Mouse (Mus musculus) adipocyte (in vitro differentiated cells): Measurements from ENCODE around the gene Camta1.

Source experiments
- DNase-seq: peaks from one replicate; pipeline ENCODE4 v3.0.0-alpha.2; 2016; ENCODE audit warnings: low spot score

Gene Camta1

DNA sequence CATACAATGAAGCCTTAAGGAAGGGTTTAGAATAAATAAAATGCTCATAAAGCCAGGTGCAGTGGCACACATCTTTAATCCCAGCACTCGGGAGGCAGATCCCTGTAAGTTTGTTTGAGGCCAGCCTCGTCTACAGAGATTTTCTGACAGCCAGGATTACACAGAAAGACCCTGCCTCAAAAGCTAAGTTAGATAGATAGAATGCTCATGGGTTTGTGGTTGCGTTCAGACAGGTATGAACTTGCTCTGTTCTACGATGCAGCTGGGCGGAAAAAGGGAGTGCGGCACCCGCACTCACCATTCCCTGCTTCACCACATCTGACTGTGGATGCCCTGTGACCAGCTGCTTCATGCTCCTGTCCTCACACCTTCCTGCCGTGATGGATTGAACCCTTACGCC, 882.2 kb downstream of the Camta1 start:
- DNase-seq, result no peak

DNA sequence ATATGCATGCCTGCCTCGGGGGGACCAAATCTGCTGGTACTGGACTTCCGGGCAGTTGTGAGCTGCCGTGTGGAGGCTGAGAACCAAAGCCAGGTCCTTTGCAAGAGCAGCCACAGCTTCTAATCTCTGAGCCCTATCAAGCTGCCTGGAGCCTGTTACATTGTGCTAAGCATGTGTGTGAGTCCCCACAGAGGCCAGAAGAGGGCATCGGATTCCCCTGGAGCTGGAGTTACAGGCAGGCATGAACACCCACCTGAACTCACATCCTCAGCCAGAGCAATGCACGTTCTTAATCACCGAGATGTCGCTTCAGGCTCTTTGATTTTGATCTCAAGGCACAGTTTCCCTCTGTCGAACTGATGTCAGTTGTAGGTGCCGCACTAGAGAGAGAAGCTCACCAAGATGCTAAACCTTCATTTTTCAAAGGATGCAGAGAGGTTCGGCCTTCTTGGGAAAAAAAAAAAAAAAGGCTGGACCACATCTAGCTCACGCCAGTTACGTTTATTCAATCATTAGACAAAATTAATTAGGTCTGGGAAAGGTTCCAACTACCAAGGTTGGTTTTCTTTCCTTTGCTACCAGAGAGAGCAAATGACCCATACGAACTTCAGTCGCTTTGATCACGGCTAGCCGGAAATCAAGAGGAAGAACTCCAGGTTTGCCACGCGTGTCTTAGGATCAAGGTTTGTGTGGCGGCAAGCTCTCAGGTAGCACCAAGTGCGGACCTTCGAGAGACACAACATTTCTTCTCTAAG, 883.3 kb downstream of the Camta1 start:
- no peak for DNase-seq

DNA sequence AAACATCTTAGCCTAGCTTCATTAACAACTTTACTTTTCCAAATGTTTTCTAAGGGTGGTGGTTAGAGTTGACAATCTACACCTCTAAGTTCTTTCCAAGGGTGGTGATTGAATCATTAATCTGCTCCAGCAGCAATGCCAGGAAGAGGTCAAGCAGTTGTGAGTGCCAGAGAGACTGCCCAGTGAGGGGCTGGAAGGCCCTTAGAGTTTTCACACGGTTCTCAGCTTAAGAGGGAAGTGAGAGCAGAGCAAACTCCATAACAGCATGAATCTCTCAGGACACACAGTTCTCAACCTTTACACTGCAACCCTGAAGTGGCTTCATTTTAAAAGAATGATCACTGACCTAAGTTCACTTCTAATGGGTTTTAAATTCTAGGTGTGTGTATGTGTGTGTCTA, 886.5 kb downstream of the Camta1 start:
- DNase-seq, result no peak

DNA sequence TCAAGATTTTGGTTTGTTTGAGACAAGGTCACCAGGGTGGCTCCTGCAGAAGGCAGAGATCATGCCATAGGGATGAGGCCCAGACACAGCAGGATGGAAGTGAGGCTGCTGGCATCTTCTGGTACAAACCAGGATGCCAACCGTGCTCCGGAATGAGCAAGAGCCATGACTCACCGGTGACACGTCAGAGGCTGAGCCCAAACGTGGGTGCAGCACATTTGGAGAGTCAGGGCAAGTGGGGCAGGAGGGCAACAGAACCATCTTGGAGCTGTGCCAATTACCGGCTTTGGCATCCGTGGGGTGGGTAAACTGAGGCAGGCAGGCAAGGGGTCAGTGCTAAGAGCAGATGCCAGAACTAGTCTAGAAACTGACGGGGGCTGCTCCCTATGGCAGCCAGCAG, 888.4 kb downstream of the Camta1 start:
- peak; percentile 38 for DNase-seq

DNA sequence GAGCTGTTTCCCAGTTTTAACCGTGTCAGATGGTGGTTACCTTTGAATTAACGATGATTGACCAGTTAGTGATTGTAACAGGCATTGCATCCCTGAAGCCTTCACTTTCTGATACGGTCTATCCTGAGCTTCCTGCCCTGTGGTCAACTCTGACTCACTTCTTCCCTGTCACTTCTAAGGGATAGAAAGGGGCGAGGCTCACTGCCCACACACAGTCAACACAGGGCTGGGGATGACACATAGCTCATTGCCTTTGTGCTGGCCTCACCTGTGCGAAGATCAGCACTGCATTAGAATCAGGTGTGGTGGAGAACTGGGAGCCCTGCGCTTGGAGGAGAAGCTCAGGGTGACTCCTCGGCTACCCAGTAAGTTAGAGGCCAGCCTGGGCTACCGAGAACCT, 892.7 kb downstream of the Camta1 start:
- DNase-seq, result no peak

DNA sequence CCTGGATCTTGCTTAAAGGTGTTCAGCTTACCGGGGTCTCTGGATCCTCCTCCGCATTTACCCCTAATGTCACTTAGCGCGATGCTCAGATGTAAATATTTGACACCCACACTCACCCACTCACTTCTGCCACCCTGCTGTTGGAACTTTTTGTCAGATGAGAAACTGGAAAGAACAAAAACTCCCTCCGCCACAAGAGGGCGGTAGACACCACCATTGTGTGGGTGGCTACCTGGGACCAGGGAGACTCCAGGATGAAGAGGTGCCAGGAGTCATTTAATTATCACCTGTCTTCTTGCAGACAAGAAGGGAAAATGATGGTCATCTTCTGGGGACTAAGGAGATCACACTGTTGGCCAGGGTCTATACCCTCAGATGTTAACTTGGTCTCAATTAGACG, 895.1 kb downstream of the Camta1 start:
- DNase-seq, result peak; percentile 57

DNA sequence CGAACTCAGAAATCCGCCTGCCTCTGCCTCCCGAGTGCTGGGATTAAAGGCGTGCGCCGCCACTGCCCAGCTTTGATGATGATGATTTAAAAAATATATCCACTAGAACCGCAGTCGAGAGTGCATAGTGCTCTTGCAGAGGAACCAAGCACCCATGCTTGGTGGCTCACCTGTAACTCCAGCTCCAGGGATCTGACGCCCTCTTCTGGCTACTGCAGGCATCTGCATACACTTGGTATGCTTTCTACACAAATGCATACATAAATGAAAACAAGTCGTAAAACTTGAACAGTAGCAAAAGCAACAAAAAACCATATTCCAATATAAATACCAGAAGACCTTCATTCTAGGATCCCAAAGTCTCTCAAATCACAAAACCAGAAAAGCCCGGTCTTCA, 896.1 kb downstream of the Camta1 start:
- no peak for DNase-seq

DNA sequence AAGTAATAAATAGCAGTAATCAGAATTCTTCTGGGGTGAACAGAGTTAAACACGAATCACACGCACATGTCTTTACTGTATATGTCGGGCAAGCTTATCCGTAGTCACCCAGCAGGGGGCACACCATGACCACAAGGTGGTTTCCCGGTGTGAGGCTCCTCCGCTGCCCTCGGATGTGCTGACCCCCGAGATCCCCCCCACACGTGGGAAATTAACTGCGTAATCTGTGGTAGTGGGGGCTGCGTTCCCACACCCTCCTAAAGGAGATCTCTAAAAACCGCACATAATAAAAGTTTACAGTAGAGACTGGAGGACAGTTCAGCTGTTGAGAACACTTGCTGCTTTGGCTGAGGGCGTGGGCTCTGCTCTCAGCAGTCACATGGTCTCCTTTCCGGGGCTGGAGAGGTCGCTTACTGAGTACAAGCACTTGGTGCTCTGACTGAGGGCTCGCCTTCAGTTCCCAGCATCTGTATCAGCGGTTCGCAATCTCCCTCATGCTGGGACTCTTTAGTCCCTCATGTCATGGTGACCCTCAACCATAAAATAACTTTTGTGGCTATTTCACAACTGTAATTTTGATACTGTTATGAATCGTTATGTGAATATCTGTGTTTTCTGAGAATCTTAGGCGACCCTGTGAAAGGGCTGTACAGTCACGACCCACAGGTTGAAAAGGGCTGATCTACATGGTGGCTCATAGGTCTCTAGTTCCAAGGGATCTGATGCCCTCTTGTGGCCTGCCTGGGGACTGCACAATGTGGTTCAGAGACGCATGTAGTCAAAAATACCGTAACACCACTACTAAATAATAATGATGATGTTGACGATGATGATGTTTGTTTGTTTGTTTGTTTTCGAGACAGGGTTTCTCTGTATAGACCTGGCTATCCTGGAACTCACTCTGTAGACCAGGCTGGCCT, 896.8 kb downstream of the Camta1 start:
- DNase-seq, result peak; percentile 88

DNA sequence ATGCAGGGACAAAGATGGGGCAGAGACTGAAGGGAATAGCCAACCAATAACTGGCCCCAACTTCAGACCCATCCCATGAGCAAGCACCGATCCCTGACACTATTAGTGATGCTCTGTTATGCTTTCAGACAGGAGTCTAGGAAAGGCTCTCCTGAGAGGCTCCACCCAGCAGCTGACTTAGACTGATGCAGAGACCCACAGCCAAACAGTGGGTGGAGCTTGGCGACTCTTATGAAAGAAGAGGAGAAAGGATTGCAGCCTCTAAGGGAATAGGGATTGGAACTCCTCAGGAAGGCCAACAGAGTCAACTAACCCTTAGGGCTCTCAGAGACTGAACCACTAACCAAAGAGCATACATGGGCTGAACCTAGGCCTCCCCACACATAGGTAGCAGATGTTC, 898.0 kb downstream of the Camta1 start:
- DNase-seq, result peak; percentile 25

DNA sequence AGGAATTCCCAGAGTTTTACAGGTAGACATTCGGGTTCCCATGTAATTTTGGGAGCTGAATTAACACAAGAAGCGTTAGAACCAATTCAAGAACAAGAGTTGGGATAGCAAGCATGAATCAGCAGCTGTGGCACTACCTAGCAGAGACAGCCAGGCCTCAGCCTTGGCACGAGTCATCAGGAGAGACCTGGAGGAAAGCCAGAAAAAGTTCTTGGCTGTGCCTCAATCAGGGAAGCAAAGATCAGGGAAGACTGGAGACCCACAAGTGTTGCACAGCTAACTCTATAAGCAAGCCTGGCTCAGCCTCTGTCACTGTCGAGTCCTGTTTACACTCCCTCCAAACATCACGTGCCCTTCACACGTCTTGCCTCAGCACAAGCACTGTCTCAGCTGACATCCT, 899.4 kb downstream of the Camta1 start:
- DNase-seq, result peak; percentile 23

DNA sequence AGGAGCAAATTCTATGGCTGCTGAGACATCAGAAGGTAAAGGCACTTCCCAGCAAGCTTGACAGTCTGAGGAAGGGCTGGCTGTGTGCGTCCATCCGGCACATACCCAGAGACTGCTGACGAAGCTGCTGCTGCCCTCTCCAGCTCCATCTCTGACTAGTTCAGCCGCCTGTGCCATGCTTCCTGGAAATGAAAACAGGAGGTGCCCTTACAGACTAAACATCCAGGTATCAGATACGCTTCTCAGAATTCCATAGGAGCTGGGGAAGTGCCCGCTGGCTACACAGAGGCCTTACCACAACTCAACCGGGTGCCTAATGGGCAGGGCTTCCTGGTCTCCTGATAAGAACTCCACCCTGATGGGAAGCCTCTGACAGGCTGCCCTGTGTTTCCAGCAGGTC, 903.1 kb downstream of the Camta1 start:
- no peak for DNase-seq

DNA sequence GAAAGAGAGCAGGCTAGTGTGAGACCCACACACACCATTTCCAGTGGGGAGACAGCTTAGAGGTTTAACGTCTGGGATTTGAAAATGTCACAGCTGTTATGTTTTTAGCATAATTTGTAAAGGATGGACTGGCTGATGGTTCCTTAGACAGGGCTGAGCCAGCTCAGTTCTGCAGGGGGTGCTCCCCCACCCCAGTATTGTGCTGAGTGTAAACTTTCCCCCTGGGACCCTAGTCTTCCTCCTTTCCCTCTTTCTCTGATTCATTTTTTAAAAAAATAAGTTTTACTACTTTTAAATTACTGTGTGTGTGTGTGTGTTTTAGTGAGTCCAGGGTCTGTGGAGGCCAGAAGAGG, 904.6 kb downstream of the Camta1 start:
- DNase-seq, result no peak

DNA sequence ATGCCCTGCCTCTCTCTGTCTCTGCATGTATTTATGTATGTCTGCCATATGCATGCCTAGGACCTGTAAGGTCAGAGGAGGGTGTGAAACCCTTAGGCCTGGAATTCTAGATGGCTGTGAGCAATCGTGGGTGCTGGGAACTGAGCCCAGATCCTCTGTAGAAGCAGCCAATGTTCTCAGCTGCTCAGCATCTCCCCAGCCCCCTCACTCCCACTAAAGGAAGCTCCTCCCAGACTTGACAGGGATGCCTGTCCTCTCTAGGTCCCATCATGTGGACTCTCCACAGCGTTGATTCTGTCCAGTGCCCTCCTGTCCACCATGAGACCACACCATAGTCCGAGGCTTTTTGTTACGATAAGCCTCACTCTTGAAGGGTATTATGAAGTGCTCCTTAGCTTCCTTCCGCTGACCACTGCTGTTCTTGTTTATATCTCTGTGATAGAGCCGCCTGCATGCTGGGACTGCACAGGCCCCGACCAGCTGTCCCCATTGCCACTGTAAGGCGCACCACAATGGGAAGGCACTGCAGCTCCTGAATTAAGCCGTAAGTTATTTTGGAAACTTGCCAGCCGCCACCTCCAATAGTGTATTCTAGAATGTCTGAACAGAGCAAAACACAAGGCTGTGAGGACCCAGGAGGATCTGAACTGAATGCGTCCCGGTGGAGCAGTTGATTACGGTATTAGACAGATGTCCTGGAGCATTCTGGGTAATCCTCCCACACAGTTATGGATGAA, 905.1 kb downstream of the Camta1 start:
- DNase-seq, result no peak

DNA sequence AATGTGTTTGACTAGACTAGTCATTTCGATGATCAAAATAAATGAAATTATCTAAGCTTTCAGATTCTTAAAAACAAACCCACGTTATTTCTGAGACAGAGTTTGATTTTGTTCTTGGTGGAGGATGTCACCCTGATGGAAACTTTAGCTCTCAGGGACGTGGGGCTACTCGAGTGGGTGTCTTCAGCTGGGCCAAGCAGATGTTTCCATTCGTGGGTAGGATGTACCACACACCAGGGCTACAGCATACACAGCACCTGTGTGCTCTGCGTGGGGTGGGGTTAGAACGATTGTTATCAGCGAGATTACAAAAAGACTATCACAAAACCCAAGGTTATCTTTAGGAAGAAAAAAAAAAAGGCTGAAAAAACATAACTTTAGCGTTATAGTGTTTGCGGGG, 910.7 kb downstream of the Camta1 start:
- no peak for DNase-seq

DNA sequence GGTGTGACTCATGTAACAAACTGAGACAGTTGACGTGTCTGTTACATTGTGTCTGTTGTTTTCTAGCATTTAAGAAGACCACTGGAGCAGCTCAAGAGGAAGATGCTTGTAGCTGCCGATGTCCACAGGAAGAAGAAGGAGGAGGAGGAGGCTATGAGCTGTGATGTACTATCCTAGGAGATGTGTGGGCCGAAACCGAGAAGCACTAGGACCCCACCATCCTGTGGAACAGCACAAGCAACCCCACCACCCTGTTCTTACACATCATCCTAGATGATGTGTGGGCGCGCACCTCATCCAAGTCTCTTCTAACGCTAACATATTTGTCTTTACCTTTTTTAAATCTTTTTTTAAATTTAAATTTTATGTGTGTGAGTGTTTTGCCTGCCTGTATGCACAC, 917.0 kb downstream of the Camta1 start:
- no peak for DNase-seq

DNA sequence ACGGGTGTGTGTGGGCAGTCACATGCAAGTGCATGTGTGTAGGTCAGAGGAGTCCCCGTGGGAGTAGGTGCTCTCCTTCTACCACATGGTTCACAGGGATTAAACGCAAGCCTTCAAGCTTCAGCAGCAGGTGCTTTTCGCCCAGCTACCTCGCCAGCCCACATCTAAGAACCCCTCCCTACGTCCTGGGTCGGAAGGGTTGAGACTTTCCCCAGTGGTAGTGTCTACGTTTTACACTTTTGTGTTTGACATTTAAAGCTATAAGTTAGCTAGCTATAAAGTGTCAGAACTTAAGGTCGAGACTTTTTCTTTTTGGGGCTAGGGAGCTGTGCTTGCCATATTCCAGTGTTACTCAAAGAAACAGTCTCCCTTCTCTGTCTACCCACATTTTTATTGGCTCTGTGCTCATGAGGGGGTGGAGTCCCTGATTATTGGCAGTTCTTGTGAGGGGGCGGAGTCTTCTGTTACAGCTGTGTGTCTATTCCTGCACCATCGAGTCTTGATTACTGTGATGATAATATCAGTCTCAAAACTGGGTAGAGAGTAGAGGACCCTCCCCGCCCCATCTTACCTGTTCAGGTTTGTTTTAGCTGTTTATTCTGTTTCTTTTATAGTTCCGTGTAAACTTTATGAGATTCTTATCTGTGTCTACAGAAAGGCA, 921.6 kb downstream of the Camta1 start:
- DNase-seq, result no peak

DNA sequence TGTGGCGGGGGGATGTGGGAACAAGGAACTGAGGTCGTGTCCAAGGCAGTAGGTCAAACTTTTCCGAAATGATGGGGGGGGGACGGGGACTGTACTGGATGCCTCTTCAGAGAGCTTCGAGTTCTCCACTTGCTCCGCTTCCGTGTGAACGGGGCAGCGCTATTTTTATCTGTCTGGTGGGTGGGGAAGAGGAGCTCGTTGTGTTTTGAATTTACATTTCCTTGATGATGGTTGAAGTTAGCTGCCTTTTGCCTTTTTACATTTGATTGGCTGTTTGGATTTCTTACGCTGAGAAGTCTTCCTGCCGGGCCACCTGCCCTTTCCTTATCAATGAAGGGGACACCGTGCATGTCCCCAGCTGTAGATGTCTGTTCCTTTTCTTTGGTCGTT, 923.6 kb downstream of the Camta1 start:
- DNase-seq, result no peak

DNA sequence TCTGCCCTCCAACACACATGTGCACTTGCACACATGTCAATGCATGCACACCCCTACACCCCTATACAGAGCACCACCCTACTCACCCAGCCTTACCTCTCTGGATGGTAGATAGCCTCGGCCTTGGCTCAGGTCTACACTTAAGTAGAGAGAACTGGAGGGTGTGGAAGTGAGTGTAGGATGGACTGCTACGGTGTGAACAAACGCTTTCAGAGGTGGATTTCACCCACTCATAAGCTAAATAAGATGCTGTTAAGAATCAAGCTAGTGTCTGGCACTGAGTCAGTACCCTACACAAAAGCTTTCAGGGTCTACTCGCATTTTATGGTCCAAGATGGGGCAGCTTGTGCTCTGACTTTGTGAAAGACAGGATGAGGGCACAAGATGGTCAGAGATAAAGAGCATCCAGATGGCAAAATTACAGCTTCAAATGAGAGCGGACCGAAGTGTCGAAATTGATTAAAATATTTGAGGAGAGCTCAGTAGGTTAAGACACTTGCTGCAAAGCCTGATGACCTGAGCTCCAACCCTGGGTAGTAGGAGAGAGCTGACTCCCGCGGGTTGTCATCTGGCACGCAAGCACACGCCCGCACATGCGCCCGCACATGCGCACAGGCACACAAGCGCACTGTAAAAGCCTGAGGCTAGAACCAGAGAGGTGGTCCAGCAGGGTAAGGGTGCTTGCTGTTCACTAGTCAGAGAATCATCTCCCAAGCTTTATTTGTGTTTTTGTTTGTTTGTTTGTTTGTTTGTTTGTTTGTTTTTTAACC, 924.2 kb downstream of the Camta1 start:
- no peak for DNase-seq

DNA sequence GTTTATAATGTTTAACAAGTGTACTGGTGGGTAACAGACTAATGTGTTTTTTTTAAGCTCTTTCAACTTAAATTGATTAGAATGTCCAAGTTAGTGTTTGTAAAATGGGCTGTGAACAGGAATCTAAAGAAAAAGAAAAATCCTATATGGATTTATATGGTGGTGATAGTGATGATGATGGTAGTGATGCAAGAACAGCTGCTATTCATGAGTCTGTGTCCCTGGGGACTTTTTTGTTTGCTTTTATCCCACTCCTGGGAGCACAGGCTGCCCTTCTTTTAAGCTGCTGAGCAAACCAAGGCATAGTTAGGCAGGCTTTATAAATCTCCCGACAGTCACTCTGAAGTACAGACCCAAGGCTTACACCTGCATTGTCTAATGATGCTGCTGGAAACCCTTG, 928.2 kb downstream of the Camta1 start:
- DNase-seq, result no peak

DNA sequence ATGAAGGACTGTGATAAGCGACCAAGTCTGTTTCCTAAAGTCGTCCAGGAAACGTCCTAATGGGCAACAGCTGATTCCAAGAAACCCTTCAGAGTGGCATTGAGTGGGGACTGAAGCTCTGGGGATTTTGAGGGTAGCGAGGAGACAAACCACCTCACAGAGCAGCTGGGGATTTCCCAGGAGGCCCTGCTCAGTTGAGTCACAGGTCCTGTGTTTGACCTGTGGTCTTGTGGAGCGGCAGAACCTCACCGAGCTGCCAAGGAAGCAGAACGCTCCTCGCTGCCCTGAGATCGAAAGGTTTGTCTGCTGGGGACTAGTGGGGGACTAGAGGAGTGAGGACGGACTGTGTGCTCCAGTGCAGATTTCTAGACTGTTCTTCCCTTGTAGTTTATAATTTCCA, 933.9 kb downstream of the Camta1 start:
- no peak for DNase-seq

DNA sequence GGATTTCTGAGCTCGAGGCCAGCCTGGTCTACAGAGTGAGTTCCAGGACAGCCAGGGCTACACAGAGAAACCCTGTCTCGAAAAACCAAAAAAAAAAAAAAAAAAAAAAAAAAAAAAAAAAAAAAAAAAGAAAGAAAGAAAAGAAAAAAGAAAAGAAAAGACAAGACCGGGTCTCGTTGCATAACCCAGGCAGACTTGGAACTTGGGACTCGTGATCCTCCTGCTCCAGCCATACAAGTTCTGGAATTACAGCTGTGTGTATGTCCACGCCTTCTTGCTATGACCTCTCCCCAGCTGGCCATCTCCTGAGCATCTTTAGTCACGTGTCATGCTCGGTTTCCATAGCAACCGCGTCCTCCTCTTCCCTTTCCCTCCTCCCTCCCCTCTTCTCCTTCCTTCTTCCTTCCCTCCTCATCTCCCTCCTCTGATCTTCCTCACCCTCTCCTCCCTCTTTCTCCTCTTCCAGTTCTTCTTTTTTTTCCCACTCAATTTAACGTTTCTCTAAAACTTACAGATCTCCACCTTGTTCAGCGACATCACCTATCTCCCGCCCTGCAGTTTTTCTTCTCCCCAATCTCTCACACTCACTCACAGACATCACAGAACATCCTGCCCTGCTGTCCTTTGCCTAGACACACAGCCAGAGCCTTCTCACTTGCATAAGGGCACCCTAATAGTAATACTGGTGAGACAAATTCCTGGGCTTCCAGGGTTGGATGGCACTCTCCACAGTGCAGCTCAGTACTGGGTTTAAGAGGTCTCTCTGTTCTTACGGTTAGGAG, 934.6 kb downstream of the Camta1 start:
- DNase-seq, result no peak
